Mouse (Mus musculus) heart, adult 2 months (tissue): ENCODE measurements around the gene Nhsl1.

Experiments used
- CTCF ChIP-seq: fragments of 200-600 bp; IDR thresholded peaks from 2 replicates; pipeline ENCODE4 v1.8.1; 2022; ENCODE audit warnings: antibody characterized with exemption, mild to moderate bottlenecking, moderate library complexity
- POLR2A ChIP-seq: fragments of 200-500 bp; IDR thresholded peaks from 2 replicates; pipeline ENCODE4 v1.6.1; 2011; ENCODE audit warnings: mild to moderate bottlenecking, low read depth, low read length, control low read depth; ENCODE audit not compliant: insufficient read depth

GRCm38 (mm10) chr10:18469279-18470135 lies 150.7 kb downstream of the Nhsl1 start:
- TF ChIP-seq CTCF (no peak), POLR2A (no peak)
